Mouse (Mus musculus) heart, adult 10 weeks (tissue): ENCODE data around the gene Cntln. TPM values are rescaled to one million over a fixed set of nuclear protein-coding genes. Genes with fewer than 3 reads are reported as not detected.

Experiments
- polyA plus RNA-seq: library from polyadenylated mRNA; stranded (reverse); fragments of 350-450 nt; fragmentation: Illumina TruSeq; extraction: RNeasy Lipid Tissue Mini Kit (QIAGEN cat#74804); gene quantifications from one replicate; pipeline ENCODE4 v1.2.3, GENCODE M21; 2014; ENCODE audit warnings: low read depth, low replicate concordance

Gene Cntln
- 3.1 TPM for polyA plus RNA-seq

GRCm38 (mm10) chr4:84884111-84884538 is at the start of gene Cntln:
TSS of gene Cntln (plus strand) at chr4:84884309.

Other genes starting within 250 kb of the Cntln start
- gene Bnc2, start 209.0 kb upstream of the Cntln start, polyA plus RNA-seq: 0.84 TPM